Mouse (Mus musculus): Measurements from ENCODE around the gene Ndufs7.
"Not testable (repeated sequence)": the region's sequence is repeated elsewhere in the genome, so short reads cannot be mapped to it uniquely, and the experiment has no call there.

Gene Ndufs7

DNA sequence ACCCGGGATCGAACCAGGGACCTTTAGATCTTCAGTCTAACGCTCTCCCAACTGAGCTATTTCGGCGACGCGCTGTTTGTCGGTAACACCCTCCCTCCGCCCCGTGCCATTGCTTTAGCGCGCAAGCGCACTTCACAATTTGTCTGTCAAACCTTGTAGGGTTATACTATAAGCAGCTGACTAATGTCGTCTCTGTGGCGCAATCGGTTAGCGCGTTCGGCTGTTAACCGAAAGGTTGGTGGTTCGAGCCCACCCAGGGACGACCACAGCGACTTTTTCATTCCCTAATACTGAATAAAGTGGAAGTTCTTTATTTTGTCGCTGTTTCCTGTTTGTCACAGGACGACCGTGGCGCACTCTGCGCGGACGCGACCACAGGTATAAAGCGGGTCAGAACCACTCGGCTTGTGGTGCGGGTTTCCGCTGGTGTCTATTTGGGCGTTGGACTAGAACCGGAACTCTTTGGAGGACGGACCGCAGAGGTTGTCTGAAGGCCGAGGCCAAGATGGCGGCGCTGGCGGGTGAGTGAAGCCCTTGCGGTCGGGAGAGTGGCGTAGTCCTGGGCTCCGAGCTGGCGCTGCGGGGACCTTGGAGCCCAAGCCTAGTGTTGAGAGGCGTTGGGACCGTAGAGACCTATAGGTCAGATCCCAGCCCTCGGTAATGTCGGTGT is at the start of gene Ndufs7:
TSS of gene Ndufs7 (plus strand) at position 151 of the 670 bp plus-strand sequence.
- DNase-seq: peak; percentile 94

DNA sequence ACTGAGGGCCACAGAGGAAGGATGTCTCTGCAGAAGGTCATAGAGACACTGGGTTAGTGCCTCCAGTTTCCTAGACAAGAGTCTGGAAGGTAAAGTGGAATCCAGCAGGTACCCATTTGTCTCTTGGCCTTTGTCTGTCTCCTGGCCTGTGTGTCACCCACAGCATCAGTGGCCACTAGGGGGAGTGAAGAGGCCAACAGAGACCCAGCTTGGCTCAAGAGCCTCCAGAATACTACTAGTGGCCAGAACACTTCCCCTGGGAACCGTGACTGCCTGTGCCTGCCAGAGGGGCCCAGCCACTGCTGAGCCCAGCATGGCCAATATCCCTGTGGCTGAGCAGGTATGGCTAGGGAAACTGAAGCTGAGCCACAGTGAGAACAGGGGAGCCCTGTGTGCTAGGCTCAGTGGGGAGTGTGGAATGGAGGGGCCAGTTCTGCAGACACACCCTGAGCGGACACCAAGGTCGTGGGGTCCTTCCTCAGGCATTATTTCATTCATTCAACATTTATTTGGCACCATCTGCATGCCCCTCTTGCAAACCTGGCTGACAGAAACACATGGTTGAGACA is 49.4 kb upstream of the Ndufs7 start:
- DNase-seq: peak; percentile 85

DNA sequence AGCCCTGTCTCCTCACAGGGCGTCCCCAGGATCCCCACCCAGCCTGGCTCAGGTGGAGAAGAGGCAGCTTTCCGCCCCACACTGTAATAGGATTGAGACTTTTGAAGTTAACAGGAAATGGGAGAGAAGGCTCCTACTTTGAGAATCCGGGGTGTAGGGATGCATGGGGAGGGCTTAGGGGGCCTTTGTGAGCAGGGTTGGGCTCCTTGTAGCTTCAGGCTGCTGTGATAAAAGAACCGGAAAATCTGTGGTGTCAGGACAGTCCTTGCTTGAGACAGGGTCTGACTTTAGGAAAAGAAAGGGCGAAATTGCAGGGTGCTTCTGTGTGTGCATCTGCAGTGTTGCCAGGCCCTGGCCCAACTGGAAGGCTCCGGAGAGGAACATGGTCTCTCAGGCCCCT is 48.4 kb upstream of the Ndufs7 start:
- no peak for DNase-seq

DNA sequence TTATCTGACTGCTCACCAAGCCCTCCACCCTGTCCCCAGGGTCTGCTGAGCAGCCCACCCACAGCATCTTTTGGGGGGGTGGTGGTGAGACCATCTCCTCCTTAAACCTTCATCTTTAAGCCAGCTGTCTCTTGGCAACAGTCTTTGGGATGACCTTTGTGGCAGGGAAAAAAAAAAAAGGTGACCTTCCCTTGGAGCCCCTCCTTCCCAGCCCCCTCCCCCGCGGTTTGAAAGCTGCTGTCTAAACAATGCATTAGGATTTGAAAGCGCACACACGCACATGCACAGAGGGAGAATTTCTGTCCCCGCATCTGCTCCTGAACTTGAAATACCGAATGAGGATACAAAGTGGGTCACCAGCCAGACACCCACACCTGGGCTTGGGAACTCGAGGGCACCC is 44.9 kb upstream of the Ndufs7 start:
- no peak for DNase-seq

DNA sequence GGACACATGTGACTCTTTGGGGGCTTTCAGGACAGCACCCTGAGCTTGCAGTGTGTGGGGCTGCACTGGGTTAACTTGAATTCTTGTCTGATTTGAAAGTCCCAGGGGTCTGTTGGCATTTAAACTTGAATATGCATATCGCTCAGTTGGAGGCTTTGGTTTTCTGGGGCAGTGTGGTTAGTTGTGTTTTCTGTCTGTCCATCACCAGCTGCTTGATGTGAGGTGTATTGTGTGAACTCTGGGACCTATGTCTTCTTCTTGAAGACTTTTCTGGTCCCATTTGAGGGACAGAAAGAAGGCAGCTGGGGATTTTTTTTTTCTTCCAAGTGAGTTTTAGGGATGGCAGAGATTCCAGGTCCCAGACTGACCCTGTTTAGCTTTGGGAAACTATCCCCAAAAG is 41.7 kb upstream of the Ndufs7 start:
- no peak for DNase-seq

DNA sequence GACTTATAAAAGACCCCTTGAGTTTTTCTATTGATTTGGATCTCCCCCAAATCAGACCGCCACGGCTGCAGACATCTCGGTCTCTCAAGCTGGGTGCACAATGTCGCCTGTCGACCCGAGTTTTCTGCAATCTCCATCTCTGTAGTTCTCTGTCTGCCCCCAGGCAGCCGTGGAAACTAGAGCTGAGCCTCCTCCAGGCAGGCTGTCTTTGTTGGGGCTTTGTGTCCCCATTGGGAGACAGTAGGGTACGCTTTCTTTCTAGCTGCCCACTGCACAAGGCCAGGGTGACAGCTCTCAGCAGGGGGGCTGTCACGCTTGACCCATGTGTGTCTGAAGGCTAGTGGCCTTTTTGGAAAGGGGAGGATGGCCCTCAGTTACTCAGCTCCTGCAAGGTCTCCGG is 41.2 kb upstream of the Ndufs7 start:
- no peak for DNase-seq

DNA sequence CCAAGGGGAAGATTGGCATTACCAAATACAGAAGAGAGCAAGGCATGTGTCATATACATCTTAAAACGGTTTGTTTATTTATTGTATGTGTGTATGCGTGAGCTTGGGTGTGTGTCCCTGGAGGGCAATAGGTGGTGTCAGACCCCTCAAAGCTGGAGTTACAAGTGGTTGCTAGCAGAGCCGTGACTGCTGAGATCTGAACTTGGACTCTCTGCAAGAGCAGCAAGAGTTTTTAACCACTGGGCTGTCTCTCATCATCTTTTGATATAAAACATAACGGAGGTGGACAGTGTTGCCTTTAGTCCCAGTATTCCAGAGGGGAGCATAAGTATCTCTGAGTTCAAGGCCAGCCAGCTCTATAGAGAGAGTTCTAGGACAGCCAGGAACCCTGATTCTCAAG is 40.7 kb upstream of the Ndufs7 start:
- DNase-seq: no peak

DNA sequence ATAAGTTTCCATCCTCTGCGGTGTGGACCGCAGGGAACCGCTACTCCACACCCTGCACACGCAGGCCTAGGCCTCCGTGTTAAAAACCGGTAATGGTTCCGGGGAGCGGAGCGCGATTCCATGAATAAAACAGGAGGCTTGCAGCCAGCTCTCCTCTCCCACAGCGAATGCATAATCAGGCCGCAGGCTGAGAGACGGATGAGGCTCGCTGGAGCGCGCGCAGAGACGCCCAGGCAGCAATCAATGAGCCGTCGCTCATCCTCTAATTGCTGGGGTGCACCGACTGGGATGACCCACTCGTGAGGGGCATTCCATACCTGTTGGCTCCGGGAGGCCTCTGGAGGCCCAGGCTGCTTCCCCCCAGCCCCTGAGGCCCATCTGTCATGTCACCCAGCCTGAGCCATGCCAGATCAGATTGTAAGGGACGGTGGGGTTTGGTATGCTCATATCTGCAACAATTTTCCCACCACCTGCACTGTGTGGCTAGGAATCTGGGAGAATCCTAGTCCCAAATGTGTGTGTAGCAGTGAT is 40.0 kb upstream of the Ndufs7 start:
- DNase-seq: no peak

DNA sequence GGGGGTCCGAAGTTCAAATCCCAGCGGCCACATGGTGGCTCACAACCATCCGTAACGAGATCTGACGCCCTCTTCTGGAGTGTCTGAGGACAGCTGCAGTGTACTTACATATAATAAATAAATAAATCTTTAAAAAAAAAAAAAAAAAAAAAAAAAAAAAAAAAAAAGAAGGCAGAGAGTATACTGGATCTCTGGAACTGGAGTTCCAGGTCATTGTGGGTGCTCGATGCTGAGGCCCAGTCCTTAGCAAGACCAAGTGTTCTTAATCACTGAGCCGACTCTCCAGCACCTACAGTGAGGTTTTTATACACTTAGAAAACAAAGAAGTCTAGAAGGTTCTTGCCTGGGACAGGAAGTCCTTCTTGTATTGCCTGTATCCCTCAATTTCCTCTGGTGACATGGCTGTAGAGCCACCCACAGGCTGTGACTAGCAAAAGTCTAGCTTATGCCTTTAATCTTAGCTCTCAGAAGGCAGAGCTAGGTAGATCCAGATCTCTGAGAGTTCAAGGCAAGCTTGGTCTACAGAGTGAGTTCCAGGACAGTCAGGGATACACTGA is 37.3 kb upstream of the Ndufs7 start:
- DNase-seq: not testable (repeated sequence)

DNA sequence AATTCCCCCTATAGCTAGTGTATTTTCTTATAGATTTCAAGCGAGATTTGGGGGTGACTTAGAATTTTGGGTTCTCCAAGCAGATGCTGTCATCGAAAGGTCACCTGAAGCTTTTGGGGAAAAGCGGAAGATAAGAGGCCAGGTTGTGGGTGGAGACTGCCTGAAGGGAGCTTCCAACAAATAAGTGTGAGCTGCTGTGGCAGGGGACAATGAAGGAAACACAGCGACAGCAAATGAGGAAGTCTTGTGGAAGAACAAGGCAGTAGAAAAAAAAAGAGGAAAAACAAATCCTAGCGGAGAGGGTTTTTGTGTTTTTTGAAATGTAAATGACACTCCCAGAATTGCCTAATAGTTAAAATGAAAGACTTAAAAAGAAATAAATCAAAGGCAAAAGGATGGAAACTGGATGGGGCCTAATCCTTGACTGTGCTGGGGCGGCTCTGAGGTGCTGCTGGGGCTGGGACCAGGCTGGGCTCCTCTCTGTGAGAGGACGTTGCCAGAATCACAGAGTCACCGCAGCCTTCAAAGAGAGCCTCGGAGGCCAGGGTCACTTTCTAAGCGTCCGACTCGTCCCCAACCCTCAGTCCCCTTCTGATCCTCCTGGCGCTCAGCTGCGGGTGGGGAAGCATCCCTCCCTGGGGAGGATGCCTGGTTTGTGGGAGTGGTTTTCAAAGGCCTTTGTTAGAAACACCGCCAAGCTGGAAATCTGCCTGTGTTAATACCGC is 33.7 kb upstream of the Ndufs7 start:
- DNase-seq: no peak

DNA sequence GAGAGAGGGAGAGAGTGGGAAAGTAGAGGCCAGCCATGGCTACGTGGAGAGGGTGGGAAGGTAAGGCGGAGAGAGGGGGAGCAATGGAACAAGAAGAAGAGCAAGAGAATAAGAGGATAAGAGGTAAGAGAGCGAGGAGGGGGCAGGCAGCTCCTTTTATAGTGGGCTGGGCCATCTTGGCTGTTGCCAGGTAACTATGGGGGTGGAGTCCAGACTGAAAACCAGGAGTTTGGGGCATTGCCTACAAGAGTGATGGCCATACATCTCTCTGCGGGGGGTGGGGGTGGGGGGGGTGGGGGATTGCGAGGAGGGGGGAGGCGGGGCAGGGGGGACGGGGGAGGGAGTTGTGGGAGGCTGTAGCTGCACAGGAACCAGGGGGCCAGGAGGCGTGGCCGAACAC is 28.2 kb upstream of the Ndufs7 start:
- DNase-seq: no peak

DNA sequence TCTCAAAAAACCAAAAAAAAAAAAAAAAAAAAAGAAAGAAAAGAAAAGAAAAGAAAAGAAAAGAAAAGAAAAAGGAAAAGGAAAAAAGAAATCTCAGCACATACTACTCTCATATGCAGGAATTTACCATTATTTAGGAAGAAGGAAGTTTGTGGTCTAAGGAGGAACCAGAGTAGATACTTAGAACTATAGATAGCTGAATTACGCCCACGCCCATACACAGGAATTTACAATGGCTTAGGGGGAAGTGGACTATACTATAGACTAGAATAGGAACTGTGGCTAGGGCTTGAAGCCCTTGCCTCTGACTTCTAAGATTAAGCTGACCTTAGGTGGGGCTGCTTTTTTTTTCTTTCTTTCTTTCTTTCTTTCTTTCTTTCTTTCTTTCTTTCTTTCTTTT is 25.8 kb upstream of the Ndufs7 start:
- not testable (repeated sequence) for DNase-seq

DNA sequence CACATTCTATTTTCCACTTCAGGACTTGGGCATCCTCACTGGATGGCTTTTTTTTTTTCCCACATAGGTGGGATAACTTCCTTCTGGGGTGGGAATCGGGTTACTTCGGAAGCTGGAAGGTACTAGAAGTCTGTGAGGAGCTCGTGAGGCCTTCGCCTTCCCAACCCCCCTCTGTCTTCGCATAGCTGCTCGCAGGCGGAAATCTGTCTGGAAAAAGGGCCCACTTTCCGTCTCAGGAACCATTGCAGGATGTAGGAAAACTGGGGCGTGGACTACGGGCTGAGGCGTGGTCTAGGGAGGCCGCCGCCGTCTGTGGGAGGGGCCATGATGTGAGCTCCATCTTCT is 22.9 kb upstream of the Ndufs7 start:
- DNase-seq: no peak

DNA sequence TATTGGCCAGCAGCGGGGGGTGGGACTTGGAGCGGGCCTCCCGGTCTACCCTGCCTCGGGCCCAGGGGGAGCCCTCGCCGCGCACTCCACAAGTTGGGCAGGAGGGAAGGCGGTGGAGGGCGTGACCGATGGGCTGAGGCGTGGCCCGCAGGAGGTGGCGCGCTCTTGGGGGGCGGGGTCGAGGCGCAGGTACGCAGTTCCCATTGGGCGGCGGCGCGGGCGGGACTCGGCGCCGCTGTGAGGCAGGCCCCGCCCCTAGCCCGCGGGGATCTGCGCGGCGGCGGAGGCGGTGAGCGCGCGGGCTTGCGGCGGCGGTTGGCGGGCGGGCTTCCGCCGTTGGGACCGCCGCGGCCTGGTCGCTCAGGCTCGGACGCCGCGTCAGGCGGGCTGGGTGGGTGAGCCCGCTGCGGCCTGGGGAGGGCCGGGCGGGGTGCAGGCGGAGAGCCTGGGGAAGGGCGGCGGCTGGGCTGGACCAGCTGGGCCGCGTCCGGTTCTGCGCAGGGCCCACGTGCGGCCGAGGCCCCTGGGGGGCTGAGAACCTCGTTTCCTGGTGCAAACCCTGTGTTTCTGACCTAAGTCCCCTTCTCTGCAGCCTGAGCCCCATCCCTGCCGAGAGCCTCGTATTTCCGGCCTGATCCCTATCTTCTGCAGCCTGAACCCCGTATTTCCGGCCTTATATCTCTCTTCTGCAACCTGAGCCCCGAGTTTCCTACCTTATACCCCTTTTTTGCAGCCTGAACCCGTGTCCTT is 22.3 kb upstream of the Ndufs7 start, which contains the start of gene Mum1:
TSS of gene Mum1 (plus strand) at position 19 of the 750 bp plus-strand sequence.
- DNase-seq: peak; percentile 100

DNA sequence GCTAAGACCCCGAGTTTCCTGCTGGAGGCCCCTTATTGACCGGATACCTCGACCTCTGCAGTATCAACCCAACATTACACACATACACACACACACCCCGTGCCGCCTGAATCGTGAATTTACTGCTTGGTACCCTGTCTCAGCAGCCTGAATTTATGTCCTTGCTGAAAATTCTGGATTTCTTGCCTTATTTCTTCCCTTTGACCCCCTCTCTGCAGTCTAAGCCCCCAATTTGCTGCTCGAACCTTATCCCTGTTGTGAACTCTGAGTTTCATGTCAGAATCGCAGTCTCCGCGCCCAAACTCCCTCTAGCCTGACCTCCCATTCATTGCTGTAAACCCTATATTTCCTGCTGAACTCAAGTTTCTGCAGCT is 21.8 kb upstream of the Ndufs7 start:
- DNase-seq: no peak

DNA sequence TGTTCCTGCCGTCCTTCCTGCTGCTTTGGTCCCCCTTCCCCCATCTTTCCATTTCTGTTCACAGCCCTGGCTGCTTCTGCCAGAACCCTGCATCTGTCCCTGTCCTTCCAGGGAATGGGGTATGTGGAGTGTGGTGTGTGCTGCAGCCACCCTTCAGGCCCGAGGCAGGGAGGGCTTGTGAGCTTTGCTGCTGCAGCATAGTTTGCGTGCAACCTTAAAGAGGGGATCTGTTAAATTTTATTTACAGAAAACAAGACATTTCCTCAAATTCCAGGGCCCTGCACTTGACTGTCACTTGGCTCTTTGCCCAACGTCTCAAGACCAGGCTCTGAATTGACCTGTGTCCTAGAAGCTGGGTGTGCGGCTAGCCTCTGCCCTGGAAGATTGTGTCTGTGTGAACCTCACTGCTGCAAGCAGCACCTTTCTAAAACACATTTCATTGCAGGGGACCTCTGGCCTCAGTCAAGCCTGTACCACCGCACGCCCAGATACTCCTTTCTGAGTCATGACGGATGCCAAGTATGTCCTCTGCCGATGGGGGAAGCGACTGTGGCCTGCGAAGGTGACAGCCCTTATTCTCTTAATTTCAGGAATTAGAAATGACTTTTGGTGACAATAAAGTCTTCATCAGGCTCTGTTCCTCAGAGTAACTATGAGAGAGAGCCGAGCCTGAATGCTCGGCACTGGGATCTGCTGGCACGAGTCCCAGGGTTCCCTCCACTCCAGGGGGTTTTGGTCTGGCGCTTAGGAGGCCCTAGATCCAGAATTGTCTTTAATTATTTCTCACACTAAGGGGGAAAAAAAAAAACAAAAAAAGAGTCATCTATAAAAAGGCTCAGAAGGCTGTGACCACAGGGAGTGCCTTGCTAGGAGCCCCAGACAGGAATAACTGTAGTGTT is 20.8 kb upstream of the Ndufs7 start:
- DNase-seq: no peak

DNA sequence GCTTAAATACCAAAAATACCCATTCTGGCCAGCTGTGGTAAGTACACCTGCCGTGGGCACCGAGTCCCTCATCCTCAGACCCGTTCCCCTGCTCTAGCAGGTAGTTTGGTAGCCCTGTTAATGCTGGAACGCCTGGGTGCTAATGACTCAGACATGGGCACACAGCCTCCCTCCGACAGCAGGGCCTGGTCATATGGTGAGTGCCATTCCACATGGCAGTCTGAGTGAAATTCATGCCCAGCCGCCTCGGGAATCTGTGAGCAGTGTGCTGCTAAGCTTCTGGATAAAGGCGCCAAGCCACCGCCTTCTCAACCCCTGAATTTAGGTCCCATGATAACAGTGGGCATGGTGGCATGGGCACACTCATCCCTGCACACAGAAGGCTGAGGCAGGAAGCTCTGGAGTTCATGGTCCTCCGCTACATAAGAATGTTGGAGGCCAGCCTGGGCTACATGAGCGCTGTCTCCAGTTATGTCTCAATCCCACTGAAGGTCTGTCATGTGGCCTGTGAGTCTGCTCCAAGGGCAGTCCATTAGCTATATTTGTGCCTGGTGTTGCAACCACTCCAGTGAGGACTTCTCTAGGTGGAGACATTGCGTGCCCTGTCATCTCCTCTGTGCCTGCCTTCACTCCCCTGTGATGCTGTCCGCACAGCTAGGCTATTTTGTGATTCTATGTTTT is 12.6 kb upstream of the Ndufs7 start:
- no peak for DNase-seq

DNA sequence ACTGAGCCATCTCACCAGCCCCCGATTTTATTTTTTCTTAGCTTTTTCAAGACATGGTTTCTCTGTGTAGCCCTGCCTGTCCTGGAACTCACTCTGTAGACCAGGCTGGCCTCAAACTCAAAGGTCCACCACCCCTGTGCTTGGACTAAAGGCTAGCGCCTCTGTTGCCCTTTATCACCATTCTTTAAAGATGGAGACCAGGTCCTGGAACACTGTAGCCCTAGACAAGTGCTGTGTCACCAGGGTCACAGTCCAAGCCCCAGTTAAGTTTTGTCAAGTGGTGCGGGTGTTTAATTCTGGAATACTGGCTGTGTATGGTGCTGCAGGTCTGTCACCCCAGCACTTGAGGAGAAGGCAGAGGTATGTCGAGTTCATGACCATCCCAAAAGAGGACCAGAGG is 11.9 kb upstream of the Ndufs7 start:
- no peak for DNase-seq

DNA sequence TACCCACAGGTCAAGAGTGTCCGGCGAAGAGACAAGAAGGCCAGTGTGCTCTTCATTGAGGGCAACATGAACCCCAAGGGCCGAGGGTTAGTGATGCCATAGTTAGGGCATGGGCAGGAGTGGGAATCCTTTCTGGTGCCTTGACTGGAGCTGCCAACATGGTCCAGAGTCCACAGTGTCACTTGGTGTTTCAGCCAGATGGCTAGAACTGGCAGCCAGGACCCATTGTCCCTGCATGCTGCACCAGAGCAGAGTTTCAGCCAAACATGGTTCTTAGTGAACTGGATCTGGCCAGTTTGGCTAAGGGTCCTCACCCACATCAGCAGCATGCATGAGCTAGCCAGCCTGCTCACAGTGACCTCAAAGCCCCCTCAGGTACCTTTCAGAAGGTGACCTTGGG is 10.6 kb upstream of the Ndufs7 start:
- no peak for DNase-seq

DNA sequence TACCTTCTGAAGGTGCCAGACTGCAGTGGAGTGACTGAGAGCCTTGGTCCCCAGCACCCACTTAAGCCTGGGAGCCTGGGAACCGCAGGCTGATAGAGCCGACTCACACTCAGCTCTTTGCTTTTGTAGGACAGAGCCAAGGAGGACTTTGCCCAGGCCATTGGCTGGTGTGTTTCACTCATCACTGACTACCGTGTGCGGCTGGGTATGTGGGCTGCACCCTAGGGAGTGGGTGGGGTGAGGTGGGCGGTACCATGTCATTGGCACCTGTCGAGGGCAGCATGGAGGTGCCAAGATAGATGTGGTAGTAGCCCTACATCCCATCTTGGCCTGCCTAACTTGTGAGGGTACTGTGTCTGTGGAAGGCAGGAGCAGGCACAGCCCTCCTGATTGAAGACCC is 9.1 kb upstream of the Ndufs7 start:
- DNase-seq: no peak

DNA sequence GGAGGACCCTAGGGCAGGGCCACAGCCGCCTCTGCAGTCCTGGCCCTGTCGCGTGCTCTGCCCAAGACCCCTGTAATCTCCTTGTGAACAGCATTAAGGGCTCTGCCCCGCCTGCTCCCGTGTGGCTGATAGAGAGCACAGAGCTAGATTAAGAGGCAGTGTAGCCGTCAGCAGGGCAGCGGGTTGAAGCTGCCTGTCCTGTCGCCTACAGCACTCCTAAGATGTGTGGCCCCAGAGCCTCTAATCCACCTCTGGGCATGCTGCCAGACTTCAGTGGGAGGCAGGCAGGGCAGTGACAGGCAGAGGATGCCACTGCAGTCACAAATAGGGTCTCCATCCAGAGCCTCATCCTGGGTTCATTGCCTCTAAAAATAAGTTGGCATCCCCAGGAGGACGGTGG is 6.8 kb upstream of the Ndufs7 start:
- no peak for DNase-seq

DNA sequence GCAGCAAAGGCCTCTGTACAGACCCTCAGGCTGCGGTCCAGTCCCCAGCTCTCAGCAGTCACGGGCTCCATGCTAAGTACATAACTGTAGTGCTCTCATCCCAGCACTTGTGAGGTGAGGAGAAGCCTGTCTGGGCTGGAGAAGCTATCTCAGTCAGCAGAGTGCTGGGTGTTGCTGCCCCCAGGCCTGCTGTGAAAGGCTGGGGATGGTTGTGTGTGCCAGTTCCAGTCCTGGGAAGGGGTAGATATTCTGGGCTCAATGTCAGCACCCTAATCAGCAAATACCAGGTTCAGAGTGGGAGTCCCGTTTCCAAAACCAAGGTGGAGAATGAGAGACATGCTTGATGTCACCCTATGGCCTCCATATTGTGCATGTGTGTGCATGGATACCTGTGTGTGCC is 6.3 kb upstream of the Ndufs7 start:
- no peak for DNase-seq

Measured in thymus, postnatal 14 days (tissue).